Mouse (Mus musculus) MEL (cell line): ENCODE data around the gene Zbtb20.

Experiments used
- CHD2 ChIP-seq: IDR thresholded peaks from 2 replicates; pipeline ENCODE4 v1.6.1; 2011; ENCODE audit warnings: low read length, improper control_type of control experiment
- CTCF ChIP-seq, 3 experiments: IDR thresholded peaks in 2 of 3; conservative IDR thresholded peaks in 1 of 3; 2 replicates each; pipeline ENCODE4 v1.5.1; 2011 to 2012; ENCODE audit warnings: low read length in 3 of 3, low read depth in 2 of 3, mild to moderate bottlenecking in 2 of 3, improper control_type of control experiment in 1 of 3, inconsistent platforms in 1 of 3, mixed read lengths in 1 of 3, moderate library complexity in 1 of 3; ENCODE audit not compliant: control insufficient read depth in 1 of 3, insufficient read depth in 1 of 3, poor library complexity in 1 of 3, severe bottlenecking in 1 of 3
- GATA1 ChIP-seq: IDR thresholded peaks from 2 replicates; pipeline ENCODE4 v1.6.1; 2011; ENCODE audit warnings: low read depth, low read length, improper control_type of control experiment
- KAT2A ChIP-seq: conservative IDR thresholded peaks from 2 replicates; pipeline ENCODE4 v1.6.1; 2012; ENCODE audit warnings: low read depth, low read length, improper control_type of control experiment, inconsistent platforms
- MAX ChIP-seq: IDR thresholded peaks from 2 replicates; pipeline ENCODE4 v1.6.1; 2011; ENCODE audit warnings: low read length, improper control_type of control experiment
- POLR2A ChIP-seq, 2 experiments: IDR thresholded peaks; 2 replicates each; pipeline ENCODE4 v1.6.1; 2011 to 2012; ENCODE audit warnings: low read length in 2 of 2, mild to moderate bottlenecking in 2 of 2, control low read depth in 1 of 2, improper control_type of control experiment in 1 of 2, low read depth in 1 of 2, moderate library complexity in 1 of 2; ENCODE audit not compliant: control insufficient read depth in 1 of 2, insufficient read depth in 1 of 2, poor library complexity in 1 of 2
- RAD21 ChIP-seq: IDR thresholded peaks from 2 replicates; pipeline ENCODE4 v1.6.1; 2011; ENCODE audit warnings: mild to moderate bottlenecking, low read depth, low read length, improper control_type of control experiment
- SMC3 ChIP-seq: IDR thresholded peaks from 2 replicates; pipeline ENCODE4 v1.6.1; 2011; ENCODE audit warnings: low read depth, low read length, improper control_type of control experiment
- TCF12 ChIP-seq: IDR thresholded peaks from 2 replicates; pipeline ENCODE4 v1.6.1; 2014; ENCODE audit warnings: low read depth, mild to moderate bottlenecking, inconsistent platforms, low read length, improper control_type of control experiment, moderate library complexity
- UBTF ChIP-seq: IDR thresholded peaks from 2 replicates; pipeline ENCODE4 v1.6.1; 2012; ENCODE audit warnings: low read depth, mild to moderate bottlenecking, inconsistent platforms, low read length, improper control_type of control experiment, moderate library complexity, borderline replicate concordance; ENCODE audit not compliant: insufficient read depth

GRCm38 (mm10) chr16:43624876-43625275, 749.2 kb downstream of the Zbtb20 start:
- TF ChIP-seq GATA1 = no peak
- no peak for TF ChIP-seq CTCF (IDR thresholded peaks at IDR 0.05 in 2 of 3, conservative IDR thresholded peaks at IDR 0.05 in 1 of 3; ENCODE audit: control insufficient read depth in 1 of 3, insufficient read depth in 1 of 3, low read depth in 2 of 3, low read length in 3 of 3, poor library complexity in 1 of 3, severe bottlenecking in 1 of 3)
- TF ChIP-seq TCF12 = no peak
- no peak for TF ChIP-seq KAT2A
- TF ChIP-seq POLR2A (IDR thresholded peaks at IDR 0.05; ENCODE audit: control insufficient read depth in 1 of 2, insufficient read depth in 1 of 2, low read depth in 1 of 2, low read length in 2 of 2, poor library complexity in 1 of 2) = no peak
- no peak for TF ChIP-seq UBTF
- no peak for TF ChIP-seq MAX
- TF ChIP-seq CHD2 = no peak
- no peak for TF ChIP-seq SMC3
- no peak for TF ChIP-seq RAD21
